Mouse (Mus musculus): ENCODE data around the gene Kcnj6.

GRCm38 (mm10) chr16:94890581-94890980, 106.9 kb downstream of the Kcnj6 start:
- TF ChIP-seq CTCF (IDR thresholded peaks at IDR 0.05; ENCODE audit: extremely low read depth, insufficient read length, insufficient replicate concordance, low read depth, low read length): no peak
- TF ChIP-seq POLR2A (IDR thresholded peaks at IDR 0.05; ENCODE audit: low read depth, low read length): no peak

Data from small intestine, adult 2 months (tissue).